Mouse (Mus musculus) limb, embryonic 14.5 days (tissue): ENCODE measurements around the gene Ctnnbl1. TPM values are rescaled to one million over a fixed set of nuclear protein-coding genes. Genes with fewer than 3 reads are reported as not detected.

Experiments
- ATAC-seq: fragments of 200-750 bp; cut with Nextera tagmentation; 2 replicates; pipeline ENCODE4 v1.8.0; 2017; ENCODE audit warnings: low read depth, moderate number of reproducible peaks, moderate TSS enrichment; ENCODE audit not compliant: low FRiP score
- DNase-seq: peaks from one replicate; pipeline ENCODE4 v3.0.0-alpha.2; 2015; ENCODE audit warnings: low spot score
- H3K27ac ChIP-seq: fragments of 300-500 bp; sonication (generic); replicated peaks from 2 replicates; pipeline ENCODE4 v1.5.1; 2014; ENCODE audit warnings: low read depth, mild to moderate bottlenecking, low read length, moderate library complexity, mixed read lengths
- H3K27me3 ChIP-seq: fragments of 300-500 bp; sonication (generic); 2 replicates; pipeline ENCODE4 v1.6.1; 2014; ENCODE audit warnings: low read length, mixed read lengths; ENCODE audit not compliant: control insufficient read depth, insufficient read depth
- H3K36me3 ChIP-seq: fragments of 300-500 bp; sonication (generic); 2 replicates; pipeline ENCODE4 v1.6.1; 2014; ENCODE audit warnings: mild to moderate bottlenecking, low read length, moderate library complexity, mixed read lengths; ENCODE audit not compliant: control insufficient read depth, insufficient read depth
- H3K4me1 ChIP-seq: fragments of 300-500 bp; sonication (generic); 2 replicates; pipeline ENCODE4 v1.6.1; 2014; ENCODE audit warnings: antibody characterized with exemption, low read length, mixed read lengths; ENCODE audit not compliant: control insufficient read depth, insufficient read depth
- H3K4me2 ChIP-seq: fragments of 300-500 bp; sonication (generic); replicated peaks from 2 replicates; pipeline ENCODE4 v1.6.1; 2014; ENCODE audit warnings: low read depth, mild to moderate bottlenecking, low read length, moderate library complexity; ENCODE audit not compliant: severe bottlenecking
- H3K4me3 ChIP-seq: fragments of 300-500 bp; sonication (generic); replicated peaks from 2 replicates; pipeline ENCODE4 v1.5.1; 2014; ENCODE audit warnings: low read length
- H3K9ac ChIP-seq: fragments of 300-500 bp; sonication (generic); 2 replicates; pipeline ENCODE4 v1.6.1; 2014; ENCODE audit warnings: mild to moderate bottlenecking, low read depth, low read length, moderate library complexity; ENCODE audit not compliant: severe bottlenecking
- H3K9me3 ChIP-seq: fragments of 300-500 bp; sonication (generic); 2 replicates; pipeline ENCODE4 v1.6.1; 2016; ENCODE audit warnings: low read length; ENCODE audit not compliant: control insufficient read depth
- POLR2A ChIP-seq: fragments of 200-500 bp; IDR thresholded peaks from 2 replicates; pipeline ENCODE4 v1.8.0; 2012; ENCODE audit warnings: inconsistent platforms, mild to moderate bottlenecking, moderate library complexity, borderline replicate concordance; ENCODE audit not compliant: insufficient read depth, insufficient read length; ENCODE audit errors: extremely low read depth
- WGBS: fragments of 180-500 bp; shearing (Covaris S2); extraction: QIAGEN DNeasy Blood & Tissue Kit; methylation state at CpG from one replicate; pipeline ENCODE4 v1.1.7; 2014; 5-methylcytosine and 5-hydroxymethylcytosine counted together
- polyA plus RNA-seq, 2 experiments: library from polyadenylated mRNA; depleted of rRNA in 1 of 2; stranded (reverse) in 1 of 2; unstranded in 1 of 2; fragments of >200 nt; fragmentation: Nextera tagmentation in 1 of 2; extraction: Ambion mirVana in 1 of 2; gene quantifications; 2 replicates each; pipeline versions ENCODE4 v1.2.1 to v1.2.3; 2012 to 2014

Gene Ctnnbl1
- polyA plus RNA-seq, 2 experiments: 40.3 to 55.6 TPM

DNA sequence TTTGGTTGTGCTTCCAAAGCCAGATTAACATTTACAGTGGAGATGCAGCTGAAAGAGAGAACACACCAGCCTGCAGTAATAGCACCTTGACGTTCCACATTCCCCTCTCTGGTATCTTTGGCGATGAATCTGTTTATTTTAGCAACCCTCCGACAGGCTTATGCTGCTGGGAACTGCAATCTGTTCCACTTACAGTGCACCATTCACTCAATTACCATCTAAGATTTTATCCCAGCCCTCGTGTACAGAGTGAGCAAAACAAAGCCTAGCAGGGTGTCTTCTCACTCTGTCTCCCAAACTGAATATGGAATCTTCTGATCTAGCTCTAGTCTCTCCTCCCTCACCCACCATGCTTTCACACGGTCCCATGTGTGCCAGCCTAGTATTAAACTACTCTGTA, 140.8 kb downstream of the Ctnnbl1 start:
- 59% methylated on average over 5 of the region's 5 CpGs for WGBS

DNA sequence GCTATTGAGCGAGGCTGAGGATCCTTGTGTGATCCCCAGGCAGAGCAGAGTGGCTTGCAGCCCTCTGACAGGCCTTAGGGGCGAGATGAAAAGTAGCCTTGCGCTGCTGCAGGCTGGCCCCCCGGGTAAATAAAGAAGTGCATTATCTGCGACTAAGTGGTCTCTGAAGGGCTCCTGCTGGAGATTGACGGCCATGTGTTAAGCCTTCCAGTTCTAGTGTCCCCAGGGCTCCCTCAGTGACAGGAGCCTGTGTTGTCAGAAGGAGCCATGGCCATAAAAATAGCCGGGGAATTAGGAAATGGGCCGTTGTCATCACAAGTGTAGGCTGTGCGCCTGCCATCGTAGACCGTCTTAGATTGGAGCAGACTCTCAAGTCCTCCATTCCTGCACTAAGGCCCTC, 144.7 kb downstream of the Ctnnbl1 start:
- Histone ChIP-seq H3K4me1 (no peaks in the 10 kb centered on the region), H3K9ac (no peak overlapping the region), H3K27me3 (no peaks in the 10 kb centered on the region), H3K9me3 (no peaks in the 10 kb centered on the region), H3K27ac (no peak overlapping the region), H3K36me3 (0 out of 2 replicates have a peak, but pooled peaks cover 16% of the 10 kb centered on the region), H3K4me3 (no peak overlapping the region), H3K4me2 (no peak overlapping the region)
- WGBS: 28% methylated on average over 11 of the region's 11 CpGs
- TF ChIP-seq POLR2A: no peak
- DNase-seq: no peak
- ATAC-seq: no peak

More for the DNA sequence above, 140.8 kb downstream of the Ctnnbl1 start:
- DNase-seq (no peak), ATAC-seq (no peak)
- no peak for TF ChIP-seq POLR2A
- Histone ChIP-seq H3K9ac (no peak overlapping the region), H3K27me3 (no peaks in the 10 kb centered on the region), H3K36me3 (peaks cover 5% of the 10 kb centered on the region; the same call in 1 of the 2 replicates), H3K4me1 (no peaks in the 10 kb centered on the region), H3K4me3 (no peak overlapping the region), H3K4me2 (no peak overlapping the region), H3K9me3 (no peaks in the 10 kb centered on the region), H3K27ac (no peak overlapping the region)

DNA sequence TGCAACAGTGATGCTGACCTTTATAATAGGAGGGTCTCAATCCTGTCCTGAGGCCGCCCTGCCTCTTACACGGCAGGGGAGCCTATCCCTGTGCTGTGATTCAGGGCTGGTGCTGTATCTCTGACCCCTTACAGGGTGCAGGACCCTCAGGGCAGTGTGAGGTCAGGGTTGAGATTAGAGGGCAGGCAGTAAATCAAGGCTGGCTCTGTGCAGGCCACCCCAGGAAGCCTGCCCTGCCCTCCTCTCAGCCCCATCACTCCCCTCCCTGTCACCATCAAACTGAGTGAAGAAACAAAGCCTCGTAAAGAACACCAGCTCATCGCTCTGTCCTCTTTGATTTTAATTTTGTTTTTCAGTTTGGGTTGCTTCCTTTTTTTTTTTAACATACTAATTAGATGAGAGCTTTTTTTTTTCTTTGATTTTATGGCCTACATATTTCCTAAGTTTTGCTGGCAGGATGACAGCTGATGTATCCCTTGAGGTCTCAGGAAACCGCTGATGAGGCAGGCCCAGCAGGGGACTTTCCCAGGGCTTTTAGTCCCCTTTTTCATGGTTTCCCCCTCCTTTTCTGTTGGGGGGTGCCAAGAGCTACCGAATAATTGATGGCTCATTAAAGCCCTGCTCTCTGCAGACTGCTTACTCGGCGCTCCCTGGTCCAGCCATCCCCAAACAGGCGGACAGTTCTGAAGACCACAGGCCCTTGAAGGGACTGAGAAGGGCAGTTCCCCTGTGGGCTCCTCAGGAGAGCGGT, 150.2 kb downstream of the Ctnnbl1 start:
- Histone ChIP-seq H3K4me3 (no peak overlapping the region), H3K9me3 (no peaks in the 10 kb centered on the region), H3K4me2 (no peak overlapping the region), H3K9ac (no peak overlapping the region), H3K27ac (no peak overlapping the region), H3K4me1 (no peaks in the 10 kb centered on the region), H3K27me3 (no peaks in the 10 kb centered on the region), H3K36me3 (peaks cover 23% of the 10 kb centered on the region)
- TF ChIP-seq POLR2A: no peak
- ATAC-seq (no peak), DNase-seq (no peak)
- 30% methylated on average over 10 of the region's 10 CpGs for WGBS

DNA sequence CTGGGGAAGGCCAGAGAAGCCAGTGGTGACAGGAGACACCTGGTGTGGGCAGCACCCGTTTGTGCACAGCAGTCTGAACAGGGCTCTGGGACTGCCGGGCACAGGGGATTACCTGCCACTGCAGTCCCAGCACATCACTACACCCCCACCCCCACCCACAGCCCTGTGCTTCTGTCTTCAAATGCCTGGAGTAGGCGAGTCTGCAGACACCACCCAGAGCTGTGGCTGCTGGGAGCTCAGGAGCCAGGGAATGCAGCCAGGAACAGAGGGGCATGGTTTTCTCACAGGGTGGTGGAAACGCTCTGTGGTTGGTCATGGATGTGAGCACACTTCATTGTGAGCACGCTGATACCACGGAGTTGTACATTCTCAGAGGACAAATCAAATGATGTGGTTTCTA, 154.0 kb downstream of the Ctnnbl1 start:
- DNase-seq (no peak), ATAC-seq (no peak)
- Histone ChIP-seq H3K27ac (no peak overlapping the region), H3K9ac (no peak overlapping the region), H3K4me3 (no peak overlapping the region), H3K4me2 (no peak overlapping the region), H3K27me3 (no peaks in the 10 kb centered on the region), H3K4me1 (no peaks in the 10 kb centered on the region), H3K9me3 (no peaks in the 10 kb centered on the region), H3K36me3 (peaks cover 9% of the 10 kb centered on the region)
- WGBS: 78% methylated on average over 6 of the region's 6 CpGs
- no peak for TF ChIP-seq POLR2A

DNA sequence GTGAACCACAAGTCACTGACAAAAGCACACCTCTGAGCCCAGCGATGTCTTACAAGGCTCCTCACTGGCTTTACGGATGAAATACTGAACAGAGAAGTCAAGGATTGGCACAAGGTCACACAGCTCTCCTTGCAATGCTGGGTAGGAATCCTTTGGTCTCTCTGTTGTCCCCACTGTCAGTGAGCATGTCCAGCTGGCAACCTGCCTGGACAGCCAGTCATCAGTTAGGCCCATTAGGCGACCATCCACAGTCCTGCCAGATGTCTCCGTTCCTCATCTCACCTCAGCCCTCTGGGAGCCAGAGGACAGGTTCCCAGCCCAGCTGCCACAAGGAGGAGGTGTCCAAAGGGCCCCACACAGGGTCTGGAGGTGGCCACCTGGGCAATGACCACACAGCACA, 159.9 kb downstream of the Ctnnbl1 start:
- TF ChIP-seq POLR2A: no peak
- Histone ChIP-seq H3K36me3 (no peaks in the 10 kb centered on the region), H3K9me3 (no peaks in the 10 kb centered on the region), H3K27ac (no peak overlapping the region), H3K9ac (no peak overlapping the region), H3K4me3 (no peak overlapping the region), H3K27me3 (no peaks in the 10 kb centered on the region), H3K4me1 (no peaks in the 10 kb centered on the region), H3K4me2 (no peak overlapping the region)
- WGBS: 78% methylated on average over 4 of the region's 4 CpGs
- DNase-seq: no peak
- no peak for ATAC-seq

- H3K4me1 ChIP-seq: 0 out of 2 replicates have a peak, but pooled peaks cover 6% of the 10 kb centered on the region
- H3K4me2 ChIP-seq: no peak overlapping the region
- H3K4me3 ChIP-seq: no peak overlapping the region
- no peaks in the 10 kb centered on the region for H3K36me3 ChIP-seq
- TF ChIP-seq POLR2A: no peak
- ATAC-seq (peak; percentile 79), DNase-seq (peak; percentile 92)
- WGBS: under 1% methylated on average over 16 of the region's 16 CpGs
- H3K27ac ChIP-seq: no peak overlapping the region
- no peaks in the 10 kb centered on the region for H3K9me3 ChIP-seq
- H3K9ac ChIP-seq: no peak overlapping the region
- peaks cover 42% of the 10 kb centered on the region for H3K27me3 ChIP-seq
Measured at GRCm38 (mm10) chr2:157913204-157913636, 176.0 kb downstream of the Ctnnbl1 start.
